Mouse (Mus musculus): ENCODE measurements at regions not wholly inside any gene's neighbourhood (a gene's known extent, or its start where the extent isn't known, plus 50 kb on each side); places are given as distances from the start of the nearest gene placed in this dataset.
A peak's percentile ranks its signal among the peaks of the same experiment; 100 is the strongest.

- TF ChIP-seq NANOG (IDR thresholded peaks at IDR 0.05; ENCODE audit: borderline replicate concordance, low read length) (no peak), CTCF (conservative IDR thresholded peaks at IDR 0.05; ENCODE audit: low read length) (peak; percentile 71), POU5F1 (IDR thresholded peaks at IDR 0.05; ENCODE audit: borderline replicate concordance, low read length) (no peak)
- H3K4me3 ChIP-seq (replicated peaks; ENCODE audit: low read length), result no peak overlapping the region
- no peaks in the 10 kb centered on the region for H3K4me1 ChIP-seq (replicated peaks; ENCODE audit: low read depth, low read length)
Measured at GRCm38 (mm10) chrX:137424259-137424658, 146.1 kb upstream of the Il1rapl2 start.

More at GRCm38 (mm10) chrX:137424259-137424658, 146.1 kb upstream of the Il1rapl2 start:
- H3K9me3 ChIP-seq (ENCODE audit: low read length), result peaks cover 11% of the 10 kb centered on the region; the same call in 1 of the 2 replicates
- H3K36me3 ChIP-seq (ENCODE audit: insufficient read depth, low read length), result no peaks in the 10 kb centered on the region
- H3K27me3 ChIP-seq (ENCODE audit: insufficient read depth, low read length), result no peaks in the 10 kb centered on the region
